Mouse (Mus musculus): ENCODE measurements around the gene Car3. TPM values are rescaled to one million over a fixed set of nuclear protein-coding genes. Genes with fewer than 3 reads are reported as not detected.

The Car3 gene
- polyA plus RNA-seq, 1 experiment from 2014 or later = 7.5 TPM

GRCm38 (mm10) chr3:14897770-14898169, 34.5 kb downstream of the Car3 start:
- Histone ChIP-seq H3K4me1 (ENCODE audit: control insufficient read depth, insufficient read depth, low read length) (no peaks in the 10 kb centered on the region), H3K4me3 (ENCODE audit: low read depth, low read length) (no peak overlapping the region), H3K9ac (replicated peaks; ENCODE audit: low read length) (no peak overlapping the region), H3K4me2 (ENCODE audit: low read depth, low read length) (no peak overlapping the region), H3K27ac (replicated peaks; ENCODE audit: low read depth, low read length) (no peak overlapping the region), H3K9me3 (replicated peaks; ENCODE audit: control insufficient read depth, low read length) (no peaks in the 10 kb centered on the region), H3K36me3 (replicated peaks; ENCODE audit: control insufficient read depth, insufficient read depth, low read depth, low read length) (no peaks in the 10 kb centered on the region), H3K27me3 (ENCODE audit: control insufficient read depth, insufficient read depth, low read length) (no peaks in the 10 kb centered on the region)
- no peak for DNase-seq (ENCODE audit: low spot score)
- 69% methylated on average over 6 of the region's 6 CpGs for WGBS
- ATAC-seq (replicated peaks; ENCODE audit: insufficient number of reproducible peaks, low FRiP score, low TSS enrichment, low read depth) = no peak

- no peak for DNase-seq (ENCODE audit: low spot score)
- no peak for ATAC-seq (replicated peaks; ENCODE audit: insufficient number of reproducible peaks, low FRiP score, low TSS enrichment, low read depth)
- no peaks in the 10 kb centered on the region for H3K4me1 ChIP-seq (ENCODE audit: control insufficient read depth, insufficient read depth, low read length)
- no peak overlapping the region for H3K4me2 ChIP-seq (ENCODE audit: low read depth, low read length)
- no peak overlapping the region for H3K4me3 ChIP-seq (ENCODE audit: low read depth, low read length)
- no peaks in the 10 kb centered on the region for H3K27me3 ChIP-seq (ENCODE audit: control insufficient read depth, insufficient read depth, low read length)
- H3K27ac ChIP-seq (replicated peaks; ENCODE audit: low read depth, low read length) = no peak overlapping the region
- no peaks in the 10 kb centered on the region for H3K36me3 ChIP-seq (replicated peaks; ENCODE audit: control insufficient read depth, insufficient read depth, low read depth, low read length)
- 95% methylated on average over 3 of the region's 3 CpGs for WGBS
- H3K9me3 ChIP-seq (replicated peaks; ENCODE audit: control insufficient read depth, low read length) = no peaks in the 10 kb centered on the region
- no peak overlapping the region for H3K9ac ChIP-seq (replicated peaks; ENCODE audit: low read length)
These were observed 40.1 kb downstream of the Car3 start for GRCm38 (mm10) chr3:14903380-14903779.

DNA sequence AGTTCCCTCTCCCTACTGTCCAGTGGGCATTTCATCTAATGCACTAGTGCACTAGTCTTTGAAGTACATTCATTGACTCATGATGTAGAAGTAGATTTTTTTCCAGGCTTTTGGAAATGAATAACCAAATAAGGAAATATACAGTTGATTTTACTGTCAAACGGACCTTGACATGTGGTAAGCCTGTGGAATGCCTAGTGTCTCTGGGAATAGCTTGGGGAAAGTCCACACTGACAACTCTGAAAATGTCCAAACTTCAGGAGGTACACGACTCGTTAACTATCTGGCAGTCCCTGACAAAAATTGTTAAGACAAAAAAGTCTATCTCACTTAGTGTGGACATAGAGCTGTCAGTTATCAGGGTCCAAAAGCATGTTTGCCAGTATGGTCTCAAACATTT, 40.9 kb downstream of the Car3 start:
- no peak for ATAC-seq (replicated peaks; ENCODE audit: insufficient number of reproducible peaks, low FRiP score, low TSS enrichment, low read depth)
- Histone ChIP-seq H3K4me2 (ENCODE audit: low read depth, low read length) (no peak overlapping the region), H3K27me3 (ENCODE audit: control insufficient read depth, insufficient read depth, low read length) (no peaks in the 10 kb centered on the region), H3K9me3 (replicated peaks; ENCODE audit: control insufficient read depth, low read length) (no peaks in the 10 kb centered on the region), H3K27ac (replicated peaks; ENCODE audit: low read depth, low read length) (no peak overlapping the region), H3K4me1 (ENCODE audit: control insufficient read depth, insufficient read depth, low read length) (no peaks in the 10 kb centered on the region), H3K9ac (replicated peaks; ENCODE audit: low read length) (no peak overlapping the region), H3K4me3 (ENCODE audit: low read depth, low read length) (no peak overlapping the region), H3K36me3 (replicated peaks; ENCODE audit: control insufficient read depth, insufficient read depth, low read depth, low read length) (no peaks in the 10 kb centered on the region)
- no peak for DNase-seq (ENCODE audit: low spot score)
- WGBS = 86% methylated on average over 3 of the region's 3 CpGs

GRCm38 (mm10) chr3:14907271-14907670, 44.0 kb downstream of the Car3 start:
- Histone ChIP-seq H3K4me3 (ENCODE audit: low read depth, low read length) (no peak overlapping the region), H3K4me2 (ENCODE audit: low read depth, low read length) (no peak overlapping the region), H3K4me1 (ENCODE audit: control insufficient read depth, insufficient read depth, low read length) (no peaks in the 10 kb centered on the region), H3K27ac (replicated peaks; ENCODE audit: low read depth, low read length) (no peak overlapping the region), H3K36me3 (replicated peaks; ENCODE audit: control insufficient read depth, insufficient read depth, low read depth, low read length) (no peaks in the 10 kb centered on the region), H3K9ac (replicated peaks; ENCODE audit: low read length) (no peak overlapping the region), H3K9me3 (replicated peaks; ENCODE audit: control insufficient read depth, low read length) (no peaks in the 10 kb centered on the region), H3K27me3 (ENCODE audit: control insufficient read depth, insufficient read depth, low read length) (no peaks in the 10 kb centered on the region)
- ATAC-seq (replicated peaks; ENCODE audit: insufficient number of reproducible peaks, low FRiP score, low TSS enrichment, low read depth) (no peak), DNase-seq (ENCODE audit: low spot score) (no peak)
- WGBS = 31% methylated on average over 1 of the region's 1 CpGs

DNA sequence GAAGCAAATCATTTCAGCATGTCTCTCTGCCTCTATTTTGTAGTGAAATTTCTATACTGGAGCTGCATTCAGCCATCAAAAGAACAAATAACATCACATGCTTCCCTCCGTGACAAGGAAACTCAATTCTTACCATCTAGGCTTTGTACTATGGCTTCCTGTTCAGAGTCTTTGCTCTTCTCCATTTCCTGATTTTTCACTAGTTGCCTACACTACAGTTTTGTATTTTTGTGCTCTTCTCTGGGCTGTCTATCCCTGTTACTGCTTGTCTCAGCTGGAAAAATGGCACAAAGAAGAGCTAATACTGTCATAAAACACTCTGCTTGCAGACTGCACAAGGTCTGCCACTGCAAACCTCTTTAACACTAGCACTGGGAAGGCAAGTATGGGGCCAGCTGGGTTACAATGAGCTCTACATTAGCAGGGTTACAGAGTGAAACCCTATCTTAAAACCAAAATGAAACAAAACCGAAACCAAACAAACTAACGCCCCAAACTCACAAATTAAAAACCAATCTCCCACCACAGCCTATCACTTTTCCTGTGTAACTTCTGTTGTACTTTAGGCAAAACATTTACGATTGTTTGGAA, 48.8 kb downstream of the Car3 start:
- WGBS = 79% methylated on average over 4 of the region's 4 CpGs
- DNase-seq (ENCODE audit: low spot score) = no peak

GRCm38 (mm10) chr3:14913774-14914173, 50.5 kb downstream of the Car3 start:
- Histone ChIP-seq H3K27me3 (ENCODE audit: control insufficient read depth, insufficient read depth, low read length) (no peaks in the 10 kb centered on the region), H3K4me1 (ENCODE audit: control insufficient read depth, insufficient read depth, low read length) (no peaks in the 10 kb centered on the region), H3K4me2 (ENCODE audit: low read depth, low read length) (no peak overlapping the region), H3K9ac (replicated peaks; ENCODE audit: low read length) (no peak overlapping the region), H3K27ac (replicated peaks; ENCODE audit: low read depth, low read length) (no peak overlapping the region), H3K36me3 (replicated peaks; ENCODE audit: control insufficient read depth, insufficient read depth, low read depth, low read length) (no peaks in the 10 kb centered on the region), H3K4me3 (ENCODE audit: low read depth, low read length) (no peak overlapping the region), H3K9me3 (replicated peaks; ENCODE audit: control insufficient read depth, low read length) (no peaks in the 10 kb centered on the region)
- 84% methylated on average over 4 of the region's 4 CpGs for WGBS
- ATAC-seq (replicated peaks; ENCODE audit: insufficient number of reproducible peaks, low FRiP score, low TSS enrichment, low read depth) (no peak), DNase-seq (ENCODE audit: low spot score) (no peak)

More for the DNA sequence above, 48.8 kb downstream of the Car3 start:
- no peaks in the 10 kb centered on the region for H3K36me3 ChIP-seq (replicated peaks; ENCODE audit: control insufficient read depth, insufficient read depth, low read depth, low read length)
- no peak for ATAC-seq (replicated peaks; ENCODE audit: insufficient number of reproducible peaks, low FRiP score, low TSS enrichment, low read depth)
- no peak overlapping the region for H3K27ac ChIP-seq (replicated peaks; ENCODE audit: low read depth, low read length)
- no peaks in the 10 kb centered on the region for H3K4me1 ChIP-seq (ENCODE audit: control insufficient read depth, insufficient read depth, low read length)
- no peaks in the 10 kb centered on the region for H3K9me3 ChIP-seq (replicated peaks; ENCODE audit: control insufficient read depth, low read length)
- H3K4me3 ChIP-seq (ENCODE audit: low read depth, low read length) = no peak overlapping the region
- H3K27me3 ChIP-seq (ENCODE audit: control insufficient read depth, insufficient read depth, low read length) = no peaks in the 10 kb centered on the region
- no peak overlapping the region for H3K9ac ChIP-seq (replicated peaks; ENCODE audit: low read length)
- H3K4me2 ChIP-seq (ENCODE audit: low read depth, low read length) = no peak overlapping the region

- Histone ChIP-seq H3K9me3 (replicated peaks; ENCODE audit: control insufficient read depth, low read length) (no peaks in the 10 kb centered on the region), H3K36me3 (replicated peaks; ENCODE audit: control insufficient read depth, insufficient read depth, low read depth, low read length) (no peaks in the 10 kb centered on the region), H3K9ac (replicated peaks; ENCODE audit: low read length) (no peak overlapping the region), H3K27me3 (ENCODE audit: control insufficient read depth, insufficient read depth, low read length) (no peaks in the 10 kb centered on the region), H3K4me2 (ENCODE audit: low read depth, low read length) (no peak overlapping the region), H3K4me1 (ENCODE audit: control insufficient read depth, insufficient read depth, low read length) (no peaks in the 10 kb centered on the region), H3K4me3 (ENCODE audit: low read depth, low read length) (no peak overlapping the region), H3K27ac (replicated peaks; ENCODE audit: low read depth, low read length) (no peak overlapping the region)
- DNase-seq (ENCODE audit: low spot score) = no peak
- ATAC-seq (replicated peaks; ENCODE audit: insufficient number of reproducible peaks, low FRiP score, low TSS enrichment, low read depth) = no peak
- 92% methylated on average over 2 of the region's 2 CpGs for WGBS
These were observed 52.0 kb downstream of the Car3 start for GRCm38 (mm10) chr3:14915355-14915754.

DNA sequence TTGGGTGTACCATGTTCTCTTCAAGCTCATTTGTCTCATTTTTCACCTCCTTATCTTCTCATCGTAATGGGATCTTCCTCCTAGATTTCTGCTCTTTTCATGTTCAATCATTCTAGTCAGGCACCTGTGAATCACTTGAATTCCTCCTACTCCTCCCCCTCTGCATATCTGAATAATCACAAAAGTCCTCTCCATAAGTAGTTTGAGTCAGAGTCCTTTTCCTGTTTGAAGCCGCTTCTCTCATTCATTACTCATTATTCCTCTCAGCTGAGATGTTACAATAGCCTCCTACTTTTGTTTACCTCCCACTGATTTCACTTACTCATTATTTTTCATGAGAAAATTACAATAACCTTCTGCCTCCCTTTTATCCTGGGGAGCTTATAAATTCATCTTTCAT, 53.9 kb downstream of the Car3 start:
- DNase-seq (ENCODE audit: low spot score) = no peak
- WGBS = 78% methylated on average over 2 of the region's 2 CpGs
- H3K4me1 ChIP-seq (ENCODE audit: control insufficient read depth, insufficient read depth, low read length) = no peaks in the 10 kb centered on the region

More for the DNA sequence above, 53.9 kb downstream of the Car3 start:
- ATAC-seq (replicated peaks; ENCODE audit: insufficient number of reproducible peaks, low FRiP score, low TSS enrichment, low read depth) = no peak
- Histone ChIP-seq H3K9ac (replicated peaks; ENCODE audit: low read length) (no peak overlapping the region), H3K27me3 (ENCODE audit: control insufficient read depth, insufficient read depth, low read length) (no peaks in the 10 kb centered on the region), H3K9me3 (replicated peaks; ENCODE audit: control insufficient read depth, low read length) (no peaks in the 10 kb centered on the region), H3K4me3 (ENCODE audit: low read depth, low read length) (no peak overlapping the region), H3K27ac (replicated peaks; ENCODE audit: low read depth, low read length) (no peak overlapping the region), H3K36me3 (replicated peaks; ENCODE audit: control insufficient read depth, insufficient read depth, low read depth, low read length) (no peaks in the 10 kb centered on the region), H3K4me2 (ENCODE audit: low read depth, low read length) (no peak overlapping the region)

All from embryonic facial prominence, embryonic 11.5 days (tissue).